Mouse (Mus musculus) left cerebral cortex, adult 11 months (tissue): Measurements from ENCODE around the gene Rnf208.
"Not testable (repeated sequence)": the region's sequence is repeated elsewhere in the genome, so short reads cannot be mapped to it uniquely, and the experiment has no call there.

ENCODE experiments used
- DNase-seq: peaks from one replicate; pipeline ENCODE4 v3.0.0; 2022; ENCODE audit warnings: low spot score

The Rnf208 gene

DNA sequence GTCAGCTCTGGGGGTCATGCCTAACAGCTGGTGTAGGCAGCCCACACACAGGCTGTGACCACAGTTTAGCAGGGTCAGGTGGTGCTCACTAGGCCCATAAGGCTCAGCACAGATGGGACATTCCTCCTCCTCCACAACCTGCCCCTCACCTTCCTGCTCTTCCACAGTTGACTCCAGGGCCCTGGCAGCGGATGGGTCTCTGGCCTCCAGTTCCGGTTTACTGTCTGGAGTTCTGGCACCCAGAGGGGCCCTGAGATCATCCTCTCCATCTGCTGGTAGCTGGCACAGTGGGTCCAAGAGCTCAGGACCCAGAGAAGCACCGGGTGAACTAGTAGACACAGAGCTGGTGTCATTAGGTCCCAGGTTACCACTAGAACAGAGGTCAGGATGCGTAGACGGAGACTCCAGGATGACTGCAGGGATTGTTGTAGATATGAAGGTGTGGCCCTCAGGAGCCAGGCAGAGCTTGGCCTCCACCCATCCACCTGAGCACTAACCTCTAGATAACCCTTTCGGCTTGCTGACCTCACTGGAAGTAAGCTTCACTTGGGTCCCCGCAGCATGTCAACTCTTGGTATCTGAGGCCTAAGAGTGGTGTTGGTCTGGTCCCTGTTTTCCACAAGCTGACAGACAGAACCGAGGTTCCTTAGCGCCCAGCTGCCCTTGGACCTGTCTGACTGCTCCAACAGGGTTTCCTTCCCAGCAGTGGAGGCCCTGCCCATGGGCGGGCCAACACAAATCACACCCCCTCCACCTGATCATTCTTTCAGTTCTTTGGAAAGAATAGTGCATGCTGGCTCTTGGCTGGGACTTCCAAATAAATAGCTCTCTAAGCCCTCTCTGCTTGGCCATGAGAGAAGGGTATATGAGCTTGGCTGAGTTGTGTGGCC lies 4.4 kb downstream of the Rnf208 start, which contains the start of gene AL732309.1:
TSS of gene AL732309.1 (minus strand) at position 681 of the 890 bp plus-strand sequence.
- no peak for DNase-seq

- DNase-seq, result no peak
Observed at GRCm38 (mm10) chr2:25252331-25252730, 10.3 kb downstream of the Rnf208 start.

GRCm38 (mm10) chr2:25255284-25255779 lies 13.3 kb downstream of the Rnf208 start, which contains the start of gene Tmem203:
Tmem203 (plus strand) TSS chr2:25255439.
- DNase-seq, result no peak

DNA sequence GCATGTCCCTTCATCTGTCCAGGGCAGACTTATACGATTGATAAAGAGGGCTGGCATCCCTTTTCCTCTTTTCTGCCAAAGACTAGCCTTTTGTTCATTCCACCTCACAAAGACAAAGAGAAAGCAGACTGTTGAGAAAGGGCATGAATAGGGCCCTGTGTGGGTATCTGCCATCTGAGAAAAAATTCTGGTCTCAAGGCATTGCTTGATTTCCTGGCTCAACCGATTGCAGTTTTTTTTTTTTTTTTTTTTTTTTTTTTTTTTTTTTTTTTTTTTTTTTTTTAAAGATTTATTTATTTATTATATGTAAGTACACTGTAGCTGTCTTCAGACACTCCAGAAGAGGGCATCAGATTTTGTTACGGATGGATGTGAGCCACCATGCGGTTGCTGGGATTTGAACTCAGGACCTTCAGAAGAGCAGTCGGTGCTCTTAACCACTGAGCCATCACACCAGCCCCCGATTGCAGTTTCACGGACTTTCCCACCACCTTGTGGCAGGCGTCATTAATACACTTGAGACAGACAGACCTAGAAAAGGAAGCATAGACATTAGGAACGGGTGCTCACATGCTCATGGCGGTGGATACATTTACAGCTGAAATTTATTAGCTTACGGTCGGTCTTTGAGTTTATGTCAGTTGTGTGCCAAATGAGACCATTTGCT lies 14.5 kb downstream of the Rnf208 start:
- DNase-seq, result not testable (repeated sequence)

DNA sequence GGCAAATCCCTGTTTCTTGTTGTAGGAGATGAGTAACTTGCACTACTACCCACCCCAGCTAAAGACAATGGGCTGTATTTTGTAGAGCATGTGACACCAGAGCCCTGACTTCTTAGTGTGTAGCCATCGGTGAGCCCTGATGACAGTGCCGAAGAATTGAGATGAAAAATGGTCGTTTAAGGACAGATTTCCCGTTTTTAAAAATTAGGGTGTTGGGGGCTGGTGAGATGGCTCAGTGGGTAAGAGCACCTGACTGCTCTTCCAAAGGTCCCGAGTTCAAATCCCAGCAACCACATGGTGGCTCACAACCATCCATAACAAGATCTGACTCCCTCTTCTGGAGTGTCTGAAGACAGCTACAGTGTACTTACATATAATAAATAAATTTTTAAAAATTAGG lies 15.2 kb downstream of the Rnf208 start:
- DNase-seq, result not testable (repeated sequence)

- DNase-seq, result no peak
Observed at GRCm38 (mm10) chr2:25258887-25259286, 16.8 kb downstream of the Rnf208 start.

- DNase-seq, result no peak
Observed at GRCm38 (mm10) chr2:25261870-25262269, 19.8 kb downstream of the Rnf208 start.

DNA sequence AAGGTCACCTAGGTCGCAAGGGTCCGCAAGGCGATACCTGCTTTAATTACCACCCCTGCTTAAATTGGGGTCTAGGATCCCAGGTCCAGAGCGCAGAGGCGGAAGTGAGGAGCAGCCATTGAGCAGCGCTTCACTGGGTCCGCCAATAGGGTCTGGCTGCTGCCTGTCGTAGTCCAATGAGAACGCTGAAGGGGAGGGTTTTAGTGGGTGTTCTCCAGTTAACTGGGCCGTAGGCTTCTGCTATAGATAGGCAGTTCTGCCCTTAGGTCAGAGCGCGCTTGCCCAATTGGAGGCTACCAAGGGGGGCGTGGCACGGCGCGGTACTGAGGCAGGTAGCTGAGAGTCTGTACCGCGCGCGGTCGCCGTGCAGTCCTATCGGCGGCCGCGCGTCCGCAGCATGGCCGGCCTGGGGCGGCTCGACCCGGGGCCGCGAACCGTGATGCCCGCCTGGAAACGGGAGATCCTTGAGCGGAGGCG lies 20.3 kb downstream of the Rnf208 start, which contains the start of gene Tprn:
TSS of gene Tprn (plus strand) at position 328 of the 477 bp plus-strand sequence.
- DNase-seq, result peak; percentile 96

GRCm38 (mm10) chr2:25262795-25263622 lies 21.0 kb downstream of the Rnf208 start:
- DNase-seq, result no peak

GRCm38 (mm10) chr2:25263623-25264285 lies 21.7 kb downstream of the Rnf208 start:
- DNase-seq, result no peak

DNA sequence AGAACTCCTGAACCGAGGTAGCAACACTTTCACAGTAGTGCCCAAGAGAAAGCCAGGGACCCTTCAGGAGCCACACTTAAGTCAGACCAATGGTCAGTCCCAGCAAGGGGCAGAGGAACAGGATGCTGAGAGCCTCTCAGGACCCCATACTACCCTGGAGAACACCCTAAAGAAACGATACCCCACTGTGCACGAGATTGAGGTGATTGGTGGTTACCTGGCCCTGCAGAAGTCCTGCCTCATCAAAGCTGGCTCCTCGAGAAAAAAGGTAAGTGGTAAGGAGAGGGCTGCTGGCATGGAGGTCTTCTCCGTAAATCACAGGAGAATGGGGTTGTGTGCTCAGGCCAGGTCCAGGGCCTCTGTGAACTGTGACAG lies 22.2 kb downstream of the Rnf208 start:
- no peak for DNase-seq

DNA sequence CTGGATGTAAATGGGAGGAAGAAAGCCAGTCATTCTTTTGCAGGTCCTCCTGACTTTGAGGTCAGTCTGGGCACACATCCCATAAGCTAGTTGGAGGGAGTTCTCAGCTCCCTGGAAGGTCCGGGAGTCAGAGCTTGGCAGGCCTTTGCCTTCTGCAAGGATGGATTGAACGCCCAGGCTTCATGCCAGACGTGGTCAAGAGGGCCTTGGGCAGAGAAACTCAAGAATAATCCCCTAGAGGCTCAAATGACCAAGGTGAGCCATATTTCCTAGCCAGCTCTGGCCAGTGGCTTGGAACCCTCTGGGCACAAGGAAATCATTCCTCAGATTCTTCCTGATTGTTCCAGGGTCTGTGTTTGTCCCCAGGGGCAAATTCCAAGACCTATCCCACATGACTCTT lies 22.8 kb downstream of the Rnf208 start:
- DNase-seq, result no peak

DNA sequence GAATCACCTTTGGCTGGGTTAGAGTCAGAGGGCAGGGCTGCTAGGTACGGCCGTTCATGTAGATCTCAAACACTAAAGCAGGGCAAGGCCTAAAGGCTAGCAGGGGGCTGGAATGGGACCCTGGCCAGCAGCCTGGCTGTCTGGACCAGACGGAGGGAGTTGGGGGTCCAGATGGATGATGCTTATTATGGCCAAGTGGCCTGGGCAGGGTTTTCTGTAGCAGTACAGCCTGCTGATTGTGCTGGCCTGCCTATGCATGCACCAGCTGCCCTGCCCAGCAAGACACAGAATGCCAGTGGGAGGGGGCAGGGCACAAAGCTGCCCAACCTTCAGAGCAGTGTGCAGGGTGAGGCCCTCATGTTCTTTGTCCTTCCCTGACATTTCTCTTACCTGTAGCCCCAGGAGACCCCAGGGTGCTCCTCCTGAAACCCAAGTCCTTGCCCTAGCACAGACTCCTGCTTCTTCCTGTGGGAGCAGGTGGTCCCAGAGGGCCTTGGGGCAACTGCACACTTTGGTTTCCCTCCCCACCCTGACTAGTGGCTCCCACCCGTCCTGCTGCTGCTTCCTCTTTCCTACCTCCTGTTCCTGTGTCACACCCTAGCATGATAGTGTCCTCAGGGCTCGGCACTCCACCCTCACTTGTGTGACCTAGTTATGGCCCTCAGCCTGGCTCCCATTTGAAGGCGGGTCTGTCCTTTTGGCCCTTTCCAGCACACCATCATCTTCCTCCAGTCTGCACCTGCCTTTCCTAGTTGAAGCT lies 24.0 kb downstream of the Rnf208 start:
- DNase-seq, result no peak

DNA sequence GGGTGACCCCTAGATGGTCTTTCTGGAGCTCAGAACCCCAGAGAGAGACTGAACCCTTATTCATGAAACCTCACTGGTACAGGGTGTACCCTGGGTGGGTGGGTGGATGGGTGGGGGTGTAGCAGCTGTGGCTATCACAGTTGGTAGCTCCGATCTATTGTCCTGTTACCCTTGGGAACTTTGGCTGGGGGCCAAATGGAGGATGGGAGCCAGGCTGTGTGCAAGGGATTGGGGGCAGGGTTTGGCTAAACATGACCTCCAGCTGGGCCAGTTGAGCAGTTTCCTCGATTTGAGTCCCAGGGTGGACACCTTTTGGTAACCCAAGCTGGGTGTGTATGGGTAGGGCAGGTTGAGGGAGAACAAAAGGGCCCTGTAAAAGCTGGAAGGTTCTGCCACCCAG lies 24.7 kb downstream of the Rnf208 start:
- no peak for DNase-seq

DNA sequence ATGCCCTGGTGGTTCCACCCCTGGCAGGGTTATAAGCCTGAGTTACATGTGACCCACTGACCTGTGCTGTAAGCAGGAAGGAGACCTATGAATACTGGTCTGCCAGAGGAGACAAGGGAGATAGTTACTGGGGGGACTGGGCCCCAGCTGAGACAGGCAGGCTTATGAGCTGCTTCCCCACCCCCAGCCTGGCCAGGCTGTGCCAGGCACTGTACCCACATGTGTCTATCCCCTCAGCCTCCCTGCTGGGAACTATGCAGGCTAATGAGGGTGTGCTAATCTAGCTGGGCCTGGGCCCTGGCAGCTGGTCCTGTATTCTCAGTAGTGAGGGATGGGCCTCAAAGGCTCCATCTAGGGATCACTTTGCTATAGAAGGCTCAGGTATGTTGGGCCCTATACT lies 25.2 kb downstream of the Rnf208 start:
- DNase-seq, result no peak

GRCm38 (mm10) chr2:25267746-25268309 lies 25.8 kb downstream of the Rnf208 start:
- no peak for DNase-seq

GRCm38 (mm10) chr2:25271827-25272511 lies 29.9 kb downstream of the Rnf208 start, which contains the start of the genes Ssna1 and Anapc2:
Ssna1 (minus strand) TSS chr2:25272438.
Anapc2 (plus strand) TSS chr2:25272478.
- peak; percentile 96 for DNase-seq

DNA sequence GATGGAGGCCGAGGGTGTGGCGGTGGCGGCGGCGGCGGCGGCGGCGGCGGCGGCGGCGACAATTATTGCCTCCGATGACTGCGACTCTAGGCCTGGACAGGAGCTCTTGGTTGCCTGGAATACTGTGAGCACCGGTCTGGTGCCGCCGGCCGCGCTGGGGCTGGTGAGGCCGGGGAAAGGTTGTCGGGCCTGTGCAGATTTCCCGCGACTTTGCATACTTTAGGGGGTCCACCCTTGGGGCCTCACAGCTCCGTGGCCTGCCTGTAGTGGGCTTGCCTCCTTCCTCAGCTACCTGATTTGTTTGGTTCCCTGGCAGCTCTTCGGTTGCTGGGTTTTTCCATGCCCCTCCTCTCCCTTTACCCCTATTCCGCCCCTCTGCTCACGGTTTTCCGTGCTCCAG lies 30.5 kb downstream of the Rnf208 start:
- no peak for DNase-seq

GRCm38 (mm10) chr2:25273010-25273409 lies 31.0 kb downstream of the Rnf208 start:
- DNase-seq, result no peak
